Mouse (Mus musculus): Measurements from ENCODE around the gene Vim. TPM values are rescaled to one million over a fixed set of nuclear protein-coding genes. Genes with fewer than 3 reads are reported as not detected.

Gene Vim
- total and polyA plus RNA-seq, 3 experiments = 137 to 661 (median 269) TPM

Other genes with a start within 250 kb of the Vim start
- under 1 TPM; 0.06 to 0.38 TPM for gene Cubn, start 82.1 kb upstream of the Vim start, total RNA-seq (2021)
- gene Cubn, start 82.1 kb upstream of the Vim start, polyA plus RNA-seq (2012; rRNA removed) = 0.01 TPM in 2 replicates
- gene Trdmt1, start 29.3 kb upstream of the Vim start, total RNA-seq (2021) = 1 to 10 TPM; 2.4 to 7.8 TPM
- 0.49 and 0.77 TPM in 2 replicates for gene Trdmt1, start 29.3 kb upstream of the Vim start, polyA plus RNA-seq (2012; rRNA removed)
- 1 to 10 TPM in 1 of 2 experiments, under 1 TPM in 1; 0.79 to 1.0 TPM for gene St8sia6, start 220.1 kb downstream of the Vim start, total RNA-seq (2021)
- 0.13 and 0.19 TPM in 2 replicates for gene St8sia6, start 220.1 kb downstream of the Vim start, polyA plus RNA-seq (2012; rRNA removed)